Mouse (Mus musculus) cortical plate, adult 2 months (tissue): ENCODE measurements around the gene Prl2c2. TPM values are rescaled to one million over a fixed set of nuclear protein-coding genes. Genes with fewer than 3 reads are reported as not detected.
"Not testable (repeated sequence)": the region's sequence is repeated elsewhere in the genome, so short reads cannot be mapped to it uniquely, and the experiment has no call there.

ENCODE experiments used
- H3K27ac ChIP-seq: fragments of 200-500 bp; 2 replicates; pipeline ENCODE4 v1.5.1; 2012; ENCODE audit warnings: low read length, control low read depth, inconsistent platforms; ENCODE audit not compliant: insufficient read depth
- H3K4me1 ChIP-seq: fragments of 200-500 bp; 2 replicates; pipeline ENCODE4 v1.6.1; 2011; ENCODE audit warnings: low read length; ENCODE audit not compliant: control insufficient read depth, insufficient read depth
- H3K4me3 ChIP-seq: fragments of 200-500 bp; 2 replicates; pipeline ENCODE4 v1.5.1; 2011; ENCODE audit warnings: mild to moderate bottlenecking, low read length, control low read depth; ENCODE audit not compliant: insufficient read depth
- polyA plus RNA-seq: library from polyadenylated mRNA; depleted of rRNA; stranded (reverse); fragments of >200 nt; gene quantifications from 2 replicates; pipeline ENCODE4 v1.2.3, GENCODE M21; 2012; rRNA removed

The Prl2c2 gene
- not detected in 2 replicates for polyA plus RNA-seq

DNA sequence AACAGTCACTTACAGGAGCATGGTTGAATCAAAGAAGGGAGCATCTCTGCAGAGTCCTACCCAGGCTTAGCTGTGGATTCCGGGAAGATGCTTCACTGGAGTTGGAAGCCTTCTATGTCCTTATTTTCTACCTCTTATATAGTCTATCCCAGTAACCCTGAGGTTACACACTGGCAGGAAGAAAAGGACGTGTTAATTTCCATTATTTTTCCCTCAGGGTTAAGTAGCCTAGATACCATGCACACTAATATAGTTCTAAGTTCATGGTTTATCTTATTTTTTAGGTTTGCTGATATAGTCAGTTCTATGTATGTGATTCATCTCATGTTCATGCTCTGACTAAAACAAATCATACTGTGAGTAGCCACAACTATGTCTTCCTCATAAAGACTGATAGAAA is at the start of gene Prl2c2:
Prl2c2 (minus strand) TSS at position 101 of the 400 bp plus-strand sequence.
- not testable (repeated sequence) for H3K4me1 ChIP-seq, H3K4me3 ChIP-seq, H3K27ac ChIP-seq

DNA sequence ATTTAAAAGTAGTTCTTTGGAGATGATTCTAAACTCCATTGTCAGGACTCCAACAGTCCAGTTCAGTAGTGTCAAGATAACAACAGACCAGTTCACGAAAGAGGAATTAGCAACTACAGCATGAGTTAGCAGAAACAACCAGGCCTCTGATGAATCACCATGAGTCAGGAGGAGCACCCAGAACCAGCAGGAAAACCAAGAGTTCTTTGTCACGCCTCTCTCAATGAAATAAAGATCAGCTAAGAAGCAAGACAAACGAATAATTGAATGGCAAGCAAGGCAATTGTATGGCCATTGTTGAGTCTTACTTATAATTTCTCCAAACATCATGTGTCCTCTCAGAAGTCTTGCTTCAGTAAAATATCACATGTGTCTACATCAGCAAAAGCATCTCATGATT is 20.7 kb upstream of the Prl2c2 start:
- H3K4me1 ChIP-seq, H3K4me3 ChIP-seq, H3K27ac ChIP-seq: not testable (repeated sequence)

DNA sequence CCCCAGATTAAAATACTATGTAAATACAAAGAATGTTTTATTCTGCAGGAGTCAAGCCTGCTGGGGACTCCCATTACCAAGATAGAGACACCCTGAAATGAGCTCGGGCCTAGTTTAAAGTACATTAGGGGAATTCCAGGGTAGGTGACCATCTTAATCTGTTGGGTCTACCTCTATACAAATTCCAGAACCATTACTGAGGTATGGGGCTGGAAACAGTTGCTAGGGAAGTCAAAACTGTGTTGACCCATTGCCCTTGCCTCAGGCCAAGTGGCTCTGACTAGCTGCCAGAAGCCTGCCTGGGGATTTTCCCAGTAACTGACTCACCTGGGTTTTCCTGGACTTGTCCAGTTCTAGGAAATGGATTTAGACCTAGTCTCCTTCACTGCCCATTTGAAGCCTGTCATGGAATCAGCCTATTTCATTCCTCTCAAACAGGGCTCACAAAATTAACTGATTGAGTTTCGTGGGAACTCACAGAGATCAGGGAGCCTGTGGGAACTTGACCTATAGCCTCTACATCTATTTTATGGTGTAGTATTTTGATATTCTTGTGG is 8.9 kb upstream of the Prl2c2 start:
- H3K4me3 ChIP-seq, H3K27ac ChIP-seq, H3K4me1 ChIP-seq: not testable (repeated sequence)

Other genes starting within 250 kb of the Prl2c2 start
- gene Prl2c3, start 205.3 kb downstream of the Prl2c2 start, polyA plus RNA-seq: not detected in 2 replicates
- gene Prl2c5, start 177.3 kb upstream of the Prl2c2 start, polyA plus RNA-seq: not detected in 2 replicates